Comparison of ENCODE assay signal across 11 mouse cellular contexts in the genomic region with DNA sequence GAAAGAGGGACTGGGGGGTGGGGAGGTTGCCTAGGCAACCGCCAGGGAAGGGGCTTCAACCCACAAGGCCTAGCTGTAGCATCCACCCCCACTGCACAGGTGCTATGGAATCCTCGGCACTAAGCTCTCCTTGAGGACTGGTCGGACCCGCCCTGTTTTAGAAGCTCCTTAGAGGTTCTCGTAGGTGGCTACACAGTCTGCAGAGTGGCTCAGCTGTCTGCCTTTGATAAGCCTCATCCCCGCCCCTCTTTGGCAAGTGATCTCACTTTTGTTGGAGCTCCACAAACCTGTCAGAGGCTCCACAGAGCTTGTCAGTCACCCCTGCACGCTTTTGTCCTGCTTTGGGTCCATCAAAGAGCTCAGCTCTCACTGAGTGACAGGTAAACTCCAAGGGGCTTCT. TPM values are rescaled to one million over a fixed set of nuclear protein-coding genes. Genes with fewer than 3 reads are reported as not detected.
A peak's percentile ranks its signal among the peaks of the same experiment; 100 is the strongest.
DNase-seq lines count a peak whose midpoint lies in the region; ATAC-seq and TF ChIP-seq lines count a peak whose summit lies in the region.
"Had no signal": no experiment of that assay in that cellular context is flagged by ENCODE, and none has a peak within 500 bp of the region (broad histone marks: within the 10 kb centered on the region; RNA-seq: fewer than 3 reads in every experiment).

No protein-coding gene starts in this region.

- no peak overlapping the region for H3K4me2 ChIP-seq in forebrain, embryonic 14.5 days (ENCODE audit: low read length)
- H3K4me2 ChIP-seq in liver, postnatal 0 days (ENCODE audit: low read depth, low read length), result peak overlapping the region; percentile 49
- H3K4me2 ChIP-seq: embryonic facial prominence, embryonic 12.5 days; heart, embryonic 15.5 days had no signal

- DNase-seq in spleen, adult 12 weeks (ENCODE audit: low spot score), result peak; percentile 52
- DNase-seq in spleen, adult 18-20 months, result no peak
- peak; percentile 20 for DNase-seq in forebrain, embryonic 14.5 days (ENCODE audit: low spot score)
- peak; percentile 74 for DNase-seq in liver, postnatal 0 days
- DNase-seq in gastrocnemius, adult 2 months, result no peak
- no peak for DNase-seq in thymus, postnatal 14 days
- DNase-seq in embryo, embryonic 11 days, result no peak
- no peak for DNase-seq in B cell, adult 2 months
- DNase-seq: right cerebral cortex, adult 18-20 months had no signal

- no peak for ATAC-seq in forebrain, embryonic 14.5 days
- ATAC-seq in liver, postnatal 0 days, result peak; percentile 92

- no peaks in the 10 kb centered on the region for H3K27me3 ChIP-seq in forebrain, embryonic 14.5 days (replicated peaks; ENCODE audit: control insufficient read depth, insufficient read depth, low read length)
- H3K27me3 ChIP-seq in liver, postnatal 0 days (ENCODE audit: insufficient read depth, low read length), result 0 out of 2 replicates have a peak, but pooled peaks cover under 1% of the 10 kb centered on the region
- H3K27me3 ChIP-seq: embryonic facial prominence, embryonic 12.5 days had no signal

- WGBS in forebrain, embryonic 14.5 days, result 51% methylated on average over 7 of the region's 7 CpGs
- 53% methylated on average over 7 of the region's 7 CpGs for WGBS in liver, postnatal 0 days (ENCODE audit: insufficient replicate concordance)

- peak overlapping the region; percentile 33; the same call in 1 of the 2 replicates for H3K27ac ChIP-seq in forebrain, embryonic 14.5 days (ENCODE audit: low read depth, low read length)
- H3K27ac ChIP-seq in liver, postnatal 0 days (ENCODE audit: low read depth), result peak overlapping the region; percentile 69
- H3K27ac ChIP-seq in gastrocnemius, adult 2 months, result no peak overlapping the region
- H3K27ac ChIP-seq: embryonic facial prominence, embryonic 12.5 days; heart, embryonic 15.5 days had no signal

- H3K4me1 ChIP-seq in forebrain, embryonic 14.5 days (ENCODE audit: control insufficient read depth, insufficient read depth, low read length), result no peaks in the 10 kb centered on the region
- H3K4me1 ChIP-seq in liver, postnatal 0 days (ENCODE audit: insufficient read depth), result peaks cover 6% of the 10 kb centered on the region; the same call in 1 of the 2 replicates
- H3K4me1 ChIP-seq: embryonic facial prominence, embryonic 12.5 days had no signal

- TF ChIP-seq EP300 in liver, postnatal 0 days (IDR thresholded peaks at IDR 0.05; ENCODE audit: low read depth), result no peak

- no peak for TF ChIP-seq CTCF in liver, postnatal 0 days (IDR thresholded peaks at IDR 0.05; ENCODE audit: low read depth)
- no peak for TF ChIP-seq CTCF in gastrocnemius, adult 2 months (IDR thresholded peaks at IDR 0.05)

- H3K36me3 ChIP-seq in forebrain, embryonic 14.5 days (ENCODE audit: control insufficient read depth, insufficient read depth, low read length), result peaks cover 68% of the 10 kb centered on the region
- no peaks in the 10 kb centered on the region for H3K36me3 ChIP-seq in liver, postnatal 0 days (replicated peaks; ENCODE audit: insufficient read depth, low read length)
- H3K36me3 ChIP-seq: embryonic facial prominence, embryonic 12.5 days; heart, embryonic 15.5 days had no signal

- peak overlapping the region; percentile 21; the same call in 1 of the 2 replicates for H3K9ac ChIP-seq in forebrain, embryonic 14.5 days (ENCODE audit: low read length)
- no peak overlapping the region for H3K9ac ChIP-seq in liver, postnatal 0 days (replicated peaks)
- H3K9ac ChIP-seq: embryonic facial prominence, embryonic 12.5 days; heart, embryonic 15.5 days had no signal

- intact Hi-C loops in gastrocnemius, adult 2 months (cut with DNase I), result no loop called here

- H3K4me3 ChIP-seq in forebrain, embryonic 14.5 days (ENCODE audit: low read depth, low read length), result no peak overlapping the region
- H3K4me3 ChIP-seq in liver, postnatal 0 days (ENCODE audit: low read depth, low read length), result no peak overlapping the region
- H3K4me3 ChIP-seq in gastrocnemius, adult 2 months, result no peak overlapping the region
- H3K4me3 ChIP-seq: embryonic facial prominence, embryonic 12.5 days; heart, embryonic 15.5 days had no signal

- H3K9me3 ChIP-seq in forebrain, embryonic 14.5 days (replicated peaks; ENCODE audit: control insufficient read depth, low read length), result no peaks in the 10 kb centered on the region
- H3K9me3 ChIP-seq in liver, postnatal 0 days (ENCODE audit: low read length), result no peaks in the 10 kb centered on the region
- H3K9me3 ChIP-seq: embryonic facial prominence, embryonic 12.5 days; heart, embryonic 15.5 days had no signal

RNA-seq across cellular contexts. Expression of a gene that starts 17.0 kb away (rescaled TPM):
- 66.1 and 93.3 TPM in 2 replicates for polyA plus RNA-seq in forebrain, embryonic 14.5 days (2014; fragmentation: Nextera tagmentation; extraction: Ambion mirVana)
- polyA plus RNA-seq in liver, postnatal 0 days (2015; fragmentation: Nextera tagmentation; extraction: Ambion mirVana), result 7.4 and 8.0 TPM in 2 replicates
- 10 to 100 TPM; 72.0 to 90.4 TPM for total RNA-seq in gastrocnemius, adult 2 months (2021)

Comparison
In these comparisons a context has a peak if more than half of its experiments do, and no peak if none do; other contexts are left out.
1. DNase-seq: peak in spleen, adult 12 weeks (single experiment), forebrain, embryonic 14.5 days (single experiment) and liver, postnatal 0 days (single experiment); none in spleen, adult 18-20 months (0 of 2), gastrocnemius, adult 2 months (single experiment), thymus, postnatal 14 days (single experiment), embryo, embryonic 11 days (single experiment) and B cell, adult 2 months (0 of 2).